Mouse (Mus musculus): ENCODE measurements around the gene Aadacl2.

DNA sequence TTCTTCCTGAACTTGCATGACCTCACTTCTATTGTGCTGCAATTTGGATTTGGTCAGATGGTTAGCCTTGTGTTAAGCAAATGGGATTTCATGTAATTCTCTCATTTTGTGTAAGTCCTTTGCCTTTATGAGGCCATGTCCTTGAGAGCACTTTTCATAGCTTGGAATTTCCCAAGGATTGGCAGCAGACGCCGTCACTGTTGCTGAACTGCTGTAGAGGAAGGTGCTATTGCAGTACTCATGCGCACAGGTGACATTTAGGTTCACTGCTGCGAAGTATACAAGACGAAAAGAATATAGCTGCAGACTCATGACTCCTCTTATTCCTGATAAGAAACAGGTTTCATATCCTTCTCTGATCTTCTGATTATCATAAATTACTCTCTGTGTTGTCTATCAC lies 35.7 kb upstream of the Aadacl2 start:
- TF ChIP-seq GATA1 (IDR thresholded peaks at IDR 0.05; ENCODE audit: borderline replicate concordance, low read length), result no peak
- no peak for TF ChIP-seq FLI1 (IDR thresholded peaks at IDR 0.05; ENCODE audit: low read length)

Measured in megakaryocyte, embryonic 14.5 days (primary cell).